Mouse (Mus musculus) neural tube, embryonic 14.5 days (tissue): ENCODE measurements around the gene Klhl24. TPM values are rescaled to one million over a fixed set of nuclear protein-coding genes. Genes with fewer than 3 reads are reported as not detected.

Experiments
- ATAC-seq: fragments of 200-750 bp; cut with Nextera tagmentation; 2 replicates; pipeline ENCODE4 v1.8.0; 2017; ENCODE audit warnings: low read depth, mild to moderate bottlenecking, moderate TSS enrichment, moderate library complexity
- H3K27ac ChIP-seq: fragments of 300-500 bp; sonication (generic); 2 replicates; pipeline ENCODE4 v1.5.1; 2014; ENCODE audit warnings: low read depth, mild to moderate bottlenecking, control low read depth, low read length, moderate library complexity, mixed read lengths
- H3K27me3 ChIP-seq: fragments of 300-500 bp; sonication (generic); 2 replicates; pipeline ENCODE4 v1.6.1; 2014; ENCODE audit warnings: low read length; ENCODE audit not compliant: control insufficient read depth, insufficient read depth
- H3K36me3 ChIP-seq: fragments of 300-500 bp; sonication (generic); 2 replicates; pipeline ENCODE4 v1.6.1; 2014; ENCODE audit warnings: low read length, mixed read lengths; ENCODE audit not compliant: control insufficient read depth, insufficient read depth
- H3K4me1 ChIP-seq: fragments of 300-500 bp; sonication (generic); 2 replicates; pipeline ENCODE4 v1.6.1; 2014; ENCODE audit warnings: low read length; ENCODE audit not compliant: control insufficient read depth, insufficient read depth
- H3K4me2 ChIP-seq: fragments of 300-500 bp; sonication (generic); 2 replicates; pipeline ENCODE4 v1.6.1; 2014; ENCODE audit warnings: mild to moderate bottlenecking, low read depth, low read length, control low read depth
- H3K4me3 ChIP-seq: fragments of 300-500 bp; sonication (generic); 2 replicates; pipeline ENCODE4 v1.5.1; 2014; ENCODE audit warnings: low read depth, low read length, control low read depth, mixed read lengths
- H3K9ac ChIP-seq: fragments of 300-500 bp; sonication (generic); replicated peaks from 2 replicates; pipeline ENCODE4 v1.6.1; 2014; ENCODE audit warnings: low read depth, mild to moderate bottlenecking, control low read depth, low read length, mixed read lengths
- H3K9me3 ChIP-seq: fragments of 300-500 bp; sonication (generic); 2 replicates; pipeline ENCODE4 v1.6.1; 2016; ENCODE audit warnings: low read length; ENCODE audit not compliant: control insufficient read depth
- WGBS: fragments of 180-500 bp; shearing (Covaris S2); extraction: QIAGEN DNeasy Blood & Tissue Kit; methylation state at CpG from one replicate; pipeline ENCODE4 v1.1.7; 2014; 5-methylcytosine and 5-hydroxymethylcytosine counted together
- polyA plus RNA-seq: library from polyadenylated mRNA; unstranded; fragments of >200 nt; fragmentation: Nextera tagmentation; extraction: Ambion mirVana; gene quantifications from 2 replicates; pipeline ENCODE4 v1.2.1, GENCODE M21; 2014

Klhl24 gene
- 57.9 and 59.4 TPM in 2 replicates for polyA plus RNA-seq

GRCm38 (mm10) chr16:20097069-20097710 lies at the start of gene Klhl24:
Klhl24 (plus strand) TSS chr16:20097542.
- no peaks in the 10 kb centered on the region for H3K9me3 ChIP-seq
- peaks cover 4% of the 10 kb centered on the region; the same call in 1 of the 2 replicates for H3K4me1 ChIP-seq
- H3K27me3 ChIP-seq = no peaks in the 10 kb centered on the region
- H3K27ac ChIP-seq = peak within 1 kb of the TSS; percentile 99
- ATAC-seq = peak; percentile 97
- under 1% methylated on average over 29 of the region's 29 CpGs for WGBS
- H3K9ac ChIP-seq = peak within 1 kb of the TSS; percentile 98
- no peaks in the 10 kb centered on the region for H3K36me3 ChIP-seq
- H3K4me3 ChIP-seq = peak within 1 kb of the TSS; percentile 65
- peak within 1 kb of the TSS; percentile 60 for H3K4me2 ChIP-seq

GRCm38 (mm10) chr16:20052655-20053054 lies 44.7 kb upstream of the Klhl24 start:
- 93% methylated on average over 3 of the region's 3 CpGs for WGBS
- Histone ChIP-seq H3K27ac (no peak overlapping the region), H3K4me3 (no peak overlapping the region), H3K27me3 (no peaks in the 10 kb centered on the region), H3K9ac (no peak overlapping the region), H3K4me2 (no peak overlapping the region), H3K36me3 (no peaks in the 10 kb centered on the region), H3K4me1 (no peaks in the 10 kb centered on the region), H3K9me3 (no peaks in the 10 kb centered on the region)
- no peak for ATAC-seq

- Histone ChIP-seq H3K4me2 (no peak overlapping the region), H3K27ac (no peak overlapping the region), H3K4me3 (no peak overlapping the region), H3K9ac (no peak overlapping the region), H3K36me3 (no peaks in the 10 kb centered on the region), H3K27me3 (no peaks in the 10 kb centered on the region), H3K9me3 (no peaks in the 10 kb centered on the region), H3K4me1 (no peaks in the 10 kb centered on the region)
- no peak for ATAC-seq
- WGBS = 54% methylated on average over 1 of the region's 1 CpGs
Observed at GRCm38 (mm10) chr16:20072770-20073169, 24.6 kb upstream of the Klhl24 start.

- Histone ChIP-seq H3K27ac (no peak overlapping the region), H3K4me2 (no peak overlapping the region)
Observed at GRCm38 (mm10) chr16:20076675-20077074, 20.7 kb upstream of the Klhl24 start.

GRCm38 (mm10) chr16:20080271-20080670 lies 17.1 kb upstream of the Klhl24 start:
- 92% methylated on average over 3 of the region's 3 CpGs for WGBS
- Histone ChIP-seq H3K9ac (no peak overlapping the region), H3K27ac (no peak overlapping the region), H3K27me3 (no peaks in the 10 kb centered on the region), H3K4me3 (no peak overlapping the region), H3K36me3 (no peaks in the 10 kb centered on the region), H3K9me3 (no peaks in the 10 kb centered on the region), H3K4me1 (no peaks in the 10 kb centered on the region), H3K4me2 (no peak overlapping the region)
- no peak for ATAC-seq

More at GRCm38 (mm10) chr16:20076675-20077074, 20.7 kb upstream of the Klhl24 start:
- H3K4me1 ChIP-seq = no peaks in the 10 kb centered on the region
- no peak for ATAC-seq
- no peak overlapping the region for H3K9ac ChIP-seq
- H3K36me3 ChIP-seq = no peaks in the 10 kb centered on the region
- no peaks in the 10 kb centered on the region for H3K9me3 ChIP-seq
- no peak overlapping the region for H3K4me3 ChIP-seq
- H3K27me3 ChIP-seq = no peaks in the 10 kb centered on the region
- WGBS = 67% methylated on average over 1 of the region's 1 CpGs

- WGBS = 92% methylated on average over 1 of the region's 1 CpGs
- Histone ChIP-seq H3K4me3 (no peak overlapping the region), H3K36me3 (no peaks in the 10 kb centered on the region), H3K9me3 (no peaks in the 10 kb centered on the region), H3K4me2 (no peak overlapping the region), H3K9ac (no peak overlapping the region), H3K4me1 (no peaks in the 10 kb centered on the region), H3K27me3 (no peaks in the 10 kb centered on the region), H3K27ac (no peak overlapping the region)
- ATAC-seq = no peak
Observed at GRCm38 (mm10) chr16:20084623-20085022, 12.7 kb upstream of the Klhl24 start.

- no peak for ATAC-seq
- Histone ChIP-seq H3K4me2 (no peak overlapping the region), H3K4me1 (no peaks in the 10 kb centered on the region), H3K9ac (no peak overlapping the region), H3K36me3 (no peaks in the 10 kb centered on the region), H3K27me3 (no peaks in the 10 kb centered on the region), H3K4me3 (no peak overlapping the region), H3K9me3 (no peaks in the 10 kb centered on the region), H3K27ac (no peak overlapping the region)
- 95% methylated on average over 5 of the region's 5 CpGs for WGBS
Observed at GRCm38 (mm10) chr16:20085250-20085905, 12.0 kb upstream of the Klhl24 start.

- H3K27ac ChIP-seq = no peak overlapping the region
- no peaks in the 10 kb centered on the region for H3K9me3 ChIP-seq
- H3K27me3 ChIP-seq = no peaks in the 10 kb centered on the region
- no peaks in the 10 kb centered on the region for H3K36me3 ChIP-seq
- no peak overlapping the region for H3K4me3 ChIP-seq
- H3K9ac ChIP-seq = no peak overlapping the region
- H3K4me2 ChIP-seq = no peak overlapping the region
- no peaks in the 10 kb centered on the region for H3K4me1 ChIP-seq
- WGBS = 74% methylated on average over 5 of the region's 5 CpGs
- no peak for ATAC-seq
Observed at GRCm38 (mm10) chr16:20086976-20087375, 10.4 kb upstream of the Klhl24 start.

GRCm38 (mm10) chr16:20089636-20090035 lies 7.7 kb upstream of the Klhl24 start:
- Histone ChIP-seq H3K4me3 (no peak overlapping the region), H3K27ac (no peak overlapping the region), H3K27me3 (no peaks in the 10 kb centered on the region), H3K9me3 (no peaks in the 10 kb centered on the region), H3K4me1 (no peaks in the 10 kb centered on the region), H3K4me2 (no peak overlapping the region), H3K36me3 (no peaks in the 10 kb centered on the region), H3K9ac (no peak overlapping the region)
- ATAC-seq = no peak
- 92% methylated on average over 3 of the region's 3 CpGs for WGBS
